Mouse (Mus musculus) liver, adult 2 months (tissue): Measurements from ENCODE around the gene Hectd4. TPM values are rescaled to one million over a fixed set of nuclear protein-coding genes. Genes with fewer than 3 reads are reported as not detected.

ENCODE experiments used
- DNase-seq: peaks from one replicate; pipeline ENCODE4 v3.0.0-alpha.2; 2011; ENCODE audit warnings: low read depth, low spot score; ENCODE audit errors: extremely low read depth
- H3K27ac ChIP-seq: fragments of 200-500 bp; replicated peaks from 2 replicates; pipeline ENCODE4 v1.5.1; 2012; ENCODE audit warnings: low read depth, mild to moderate bottlenecking, control low read depth, inconsistent platforms, low read length; ENCODE audit not compliant: insufficient read depth
- H3K27me3 ChIP-seq: fragments of 200-500 bp; 2 replicates; pipeline ENCODE4 v1.6.1; 2012; ENCODE audit warnings: mild to moderate bottlenecking, moderate library complexity, low read length, inconsistent platforms; ENCODE audit not compliant: control insufficient read depth, insufficient read depth
- H3K36me3 ChIP-seq: fragments of 200-500 bp; 2 replicates; pipeline ENCODE4 v1.6.1; 2012; ENCODE audit warnings: low read length, inconsistent platforms; ENCODE audit not compliant: control insufficient read depth, insufficient read depth
- H3K4me1 ChIP-seq: fragments of 200-500 bp; 2 replicates; pipeline ENCODE4 v1.6.1; 2011; ENCODE audit warnings: low read length; ENCODE audit not compliant: control insufficient read depth, insufficient read depth
- H3K4me3 ChIP-seq: fragments of 200-500 bp; 2 replicates; pipeline ENCODE4 v1.5.1; 2011; ENCODE audit warnings: low read depth, mild to moderate bottlenecking, control low read depth, low read length, moderate library complexity; ENCODE audit not compliant: insufficient read depth
- H3K79me2 ChIP-seq: fragments of 200-500 bp; 2 replicates; pipeline ENCODE4 v1.6.1; 2012; ENCODE audit warnings: inconsistent platforms, mild to moderate bottlenecking, low read length, moderate library complexity; ENCODE audit not compliant: control insufficient read depth, insufficient read depth
- H3K9ac ChIP-seq: fragments of 200-500 bp; 2 replicates; pipeline ENCODE4 v1.6.1; 2012; ENCODE audit warnings: low read depth, mild to moderate bottlenecking, control low read depth, inconsistent platforms, low read length
- CTCF ChIP-seq: fragments of 200-500 bp; IDR thresholded peaks from 2 replicates; pipeline ENCODE4 v1.5.1; 2011; ENCODE audit warnings: low read depth, low read length, control low read depth
- POLR2A ChIP-seq: fragments of 200-500 bp; IDR thresholded peaks from 2 replicates; pipeline ENCODE4 v1.6.1; 2011; ENCODE audit warnings: low read length, control low read depth; ENCODE audit not compliant: insufficient read depth; ENCODE audit errors: extremely low read depth
- WGBS: fragments of 180-500 bp; shearing (Covaris S2); methylation state at CpG from one replicate; pipeline ENCODE4 v1.1.7; 2018; 5-methylcytosine and 5-hydroxymethylcytosine counted together
- polyA plus RNA-seq: library from polyadenylated mRNA; depleted of rRNA; stranded (reverse); fragments of >200 nt; gene quantifications from 2 replicates; pipeline ENCODE4 v1.2.3, GENCODE M21; 2012
- total RNA-seq: library from RNA; depleted of rRNA; stranded (reverse); fragments of >200 nt; gene quantifications from 2 replicates; pipeline ENCODE4 v1.2.3, GENCODE M21; 2014

Hectd4 gene
- total and polyA plus RNA-seq, 2 experiments = 7.6 to 9.7 TPM

DNA sequence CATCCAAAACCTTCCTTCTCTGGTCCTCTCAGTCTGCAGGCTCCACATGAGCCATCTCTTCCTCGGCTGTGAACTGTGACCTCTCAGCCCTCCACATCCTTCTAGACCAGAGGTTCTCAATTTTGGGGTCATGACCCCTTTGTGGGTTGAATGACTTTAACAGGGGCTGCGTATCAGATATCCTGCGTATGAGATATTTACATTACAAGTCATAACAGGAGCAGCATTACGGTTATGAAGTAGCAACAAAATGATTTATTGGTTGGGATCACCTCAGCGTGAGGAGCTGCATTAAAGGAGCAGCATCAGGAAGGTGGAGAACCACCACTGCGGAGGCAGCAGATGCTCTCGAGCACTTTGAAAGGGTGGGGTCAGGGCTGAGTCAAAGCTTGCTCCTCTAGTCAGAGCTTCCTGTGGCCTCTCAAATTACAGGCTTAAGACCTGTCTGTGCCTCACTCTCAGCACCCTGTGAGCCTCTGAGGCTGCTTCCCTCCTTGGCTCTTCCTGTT lies 121.0 kb downstream of the Hectd4 start:
- Histone ChIP-seq H3K4me1 (peaks cover 10% of the 10 kb centered on the region), H3K9ac (no peak overlapping the region), H3K27me3 (no peaks in the 10 kb centered on the region), H3K79me2 (no peaks in the 10 kb centered on the region), H3K27ac (no peak overlapping the region), H3K36me3 (peaks cover 14% of the 10 kb centered on the region), H3K4me3 (no peak overlapping the region)
- TF ChIP-seq CTCF (no peak), POLR2A (no peak)
- WGBS = 79% methylated on average over 7 of the region's 7 CpGs
- DNase-seq = no peak

DNA sequence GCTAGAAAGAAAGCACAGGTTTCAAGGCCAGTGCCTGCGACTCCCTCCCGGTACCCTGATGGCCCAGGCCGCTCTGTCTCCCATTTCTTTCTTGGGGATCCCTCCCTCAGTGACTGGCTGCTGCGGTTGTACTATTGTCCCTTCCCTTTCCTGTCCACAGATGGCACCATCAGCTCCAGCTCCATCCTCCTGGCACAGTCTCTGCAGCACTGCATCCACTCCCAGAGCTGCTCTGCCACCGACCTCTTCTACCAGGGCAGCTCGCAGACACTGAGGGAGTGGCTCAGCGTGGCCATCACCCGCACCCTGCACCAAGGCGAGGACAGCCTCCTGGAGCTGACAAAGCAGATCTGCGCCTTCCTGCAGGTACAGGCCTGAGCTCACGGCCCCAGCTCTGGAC lies 122.5 kb downstream of the Hectd4 start:
- Histone ChIP-seq H3K79me2 (no peaks in the 10 kb centered on the region), H3K27ac (no peak overlapping the region), H3K27me3 (no peaks in the 10 kb centered on the region), H3K4me1 (no peaks in the 10 kb centered on the region), H3K36me3 (peaks cover 14% of the 10 kb centered on the region), H3K4me3 (no peak overlapping the region), H3K9ac (no peak overlapping the region)
- DNase-seq = no peak
- TF ChIP-seq CTCF = no peak
- TF ChIP-seq POLR2A = no peak
- 92% methylated on average over 11 of the region's 11 CpGs for WGBS

DNA sequence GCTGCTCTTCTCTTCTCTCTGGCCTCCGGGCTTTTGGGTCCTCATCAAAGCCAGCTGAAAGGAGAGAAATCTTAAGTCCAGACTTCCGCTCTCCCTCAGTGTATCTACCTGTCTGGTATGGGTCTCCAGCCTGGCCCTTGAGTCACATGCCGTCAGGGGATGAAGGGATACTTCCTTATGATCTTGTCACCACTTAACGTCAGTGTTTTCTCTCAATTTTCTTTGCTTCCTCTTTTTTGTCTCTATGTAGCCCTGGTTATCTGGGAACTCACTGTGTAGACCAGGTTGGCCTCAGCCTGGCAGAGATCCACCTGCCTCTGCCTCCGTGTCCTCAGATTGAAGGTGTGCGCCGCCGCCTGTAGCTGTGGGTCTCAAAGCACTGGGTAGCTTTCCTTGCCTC lies 124.0 kb downstream of the Hectd4 start:
- no peak for DNase-seq
- H3K79me2 ChIP-seq = no peaks in the 10 kb centered on the region
- peaks cover 14% of the 10 kb centered on the region for H3K36me3 ChIP-seq
- no peak overlapping the region for H3K9ac ChIP-seq
- H3K4me3 ChIP-seq = no peak overlapping the region
- no peaks in the 10 kb centered on the region for H3K4me1 ChIP-seq
- 94% methylated on average over 8 of the region's 8 CpGs for WGBS
- no peaks in the 10 kb centered on the region for H3K27me3 ChIP-seq
- H3K27ac ChIP-seq = no peak overlapping the region
- TF ChIP-seq CTCF (no peak), POLR2A (no peak)

DNA sequence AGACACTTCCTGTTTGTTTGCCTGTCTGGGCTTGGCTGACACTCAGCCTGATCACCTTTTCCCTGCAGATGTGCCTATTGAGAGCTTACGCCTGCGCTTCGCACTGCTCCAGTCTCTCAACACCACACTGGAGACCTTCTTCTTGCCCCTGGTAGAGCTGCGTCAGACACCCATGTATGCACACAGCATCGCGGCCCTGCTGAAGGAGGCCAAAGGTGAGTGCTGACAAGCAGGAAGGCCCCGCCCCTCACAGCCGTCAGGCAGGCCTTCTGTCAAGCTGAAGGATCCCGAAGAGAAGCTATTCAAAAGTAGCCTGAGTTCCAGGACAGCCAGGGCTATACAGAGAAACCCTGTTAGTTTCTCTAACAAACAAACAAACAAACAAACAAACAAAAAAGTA lies 139.2 kb downstream of the Hectd4 start:
- H3K4me3 ChIP-seq = no peak overlapping the region
- peaks cover 26% of the 10 kb centered on the region for H3K36me3 ChIP-seq
- no peak for DNase-seq
- no peaks in the 10 kb centered on the region for H3K79me2 ChIP-seq
- H3K27ac ChIP-seq = no peak overlapping the region
- H3K9ac ChIP-seq = no peak overlapping the region
- H3K27me3 ChIP-seq = no peaks in the 10 kb centered on the region
- no peak for TF ChIP-seq POLR2A
- no peak for TF ChIP-seq CTCF
- no peaks in the 10 kb centered on the region for H3K4me1 ChIP-seq
- WGBS = 65% methylated on average over 9 of the region's 9 CpGs

DNA sequence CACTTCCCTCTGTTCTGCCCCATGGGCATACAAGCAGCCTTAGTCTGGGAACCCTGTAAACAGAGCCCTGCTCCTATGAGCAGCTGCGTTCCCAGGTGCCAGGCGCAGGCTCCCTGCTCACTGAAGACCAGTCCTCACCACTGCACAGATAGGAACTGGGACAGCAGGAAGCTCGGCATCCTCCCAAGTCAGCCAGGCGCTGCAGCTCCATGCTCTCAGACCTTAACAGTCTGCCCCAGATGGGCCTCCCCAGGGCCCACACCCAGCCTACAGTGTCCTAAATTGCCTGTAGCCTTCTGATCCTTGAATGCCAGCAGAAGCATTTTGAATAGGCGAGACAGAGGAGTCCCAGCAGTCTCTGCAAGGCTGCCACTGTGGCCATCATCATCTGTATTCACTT lies 141.7 kb downstream of the Hectd4 start:
- H3K79me2 ChIP-seq = no peaks in the 10 kb centered on the region
- H3K27me3 ChIP-seq = no peaks in the 10 kb centered on the region
- H3K27ac ChIP-seq = no peak overlapping the region
- no peak overlapping the region for H3K4me3 ChIP-seq
- 92% methylated on average over 5 of the region's 5 CpGs for WGBS
- no peak for DNase-seq
- H3K9ac ChIP-seq = no peak overlapping the region
- H3K36me3 ChIP-seq = peaks cover 20% of the 10 kb centered on the region
- TF ChIP-seq CTCF (no peak), POLR2A (no peak)
- no peaks in the 10 kb centered on the region for H3K4me1 ChIP-seq

DNA sequence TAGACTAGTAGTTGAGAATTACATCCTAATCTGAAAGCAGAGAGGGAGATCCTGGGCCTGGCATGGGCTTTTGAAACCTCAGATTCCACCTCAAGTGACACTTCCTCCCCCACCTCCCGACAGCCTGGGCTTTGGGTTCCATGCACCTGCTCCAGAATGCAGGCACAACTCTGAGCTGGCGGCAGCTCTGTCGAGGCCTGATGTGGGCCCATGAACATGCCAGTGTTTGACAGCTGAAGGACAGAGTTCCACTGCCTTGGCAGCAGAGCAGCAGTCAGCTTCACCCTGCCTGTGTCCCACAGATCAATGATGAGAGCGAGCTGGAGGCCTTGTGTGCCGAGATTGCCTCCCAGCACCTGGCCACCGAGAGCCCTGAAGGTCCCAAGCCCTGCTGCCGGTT lies 143.4 kb downstream of the Hectd4 start:
- Histone ChIP-seq H3K27ac (no peak overlapping the region), H3K4me1 (no peaks in the 10 kb centered on the region), H3K27me3 (no peaks in the 10 kb centered on the region), H3K36me3 (peaks cover 20% of the 10 kb centered on the region), H3K4me3 (no peak overlapping the region), H3K9ac (no peak overlapping the region), H3K79me2 (no peaks in the 10 kb centered on the region)
- DNase-seq = no peak
- TF ChIP-seq POLR2A (no peak), CTCF (no peak)
- 78% methylated on average over 7 of the region's 7 CpGs for WGBS
